Mouse (Mus musculus) intestine, embryonic 14.5 days (tissue): ENCODE measurements around the gene Vps37b. TPM values are rescaled to one million over a fixed set of nuclear protein-coding genes. Genes with fewer than 3 reads are reported as not detected.

Source experiments
- ATAC-seq: fragments of 200-750 bp; cut with Nextera tagmentation; replicated peaks from 2 replicates; pipeline ENCODE4 v1.8.0; 2017; ENCODE audit warnings: low read depth, moderate number of reproducible peaks, moderate TSS enrichment, moderate library complexity; ENCODE audit not compliant: low FRiP score, low TSS enrichment
- DNase-seq: peaks from one replicate; pipeline ENCODE4 v3.0.0-alpha.2; 2018; ENCODE audit warnings: low spot score
- H3K27ac ChIP-seq: fragments of 300-500 bp; sonication (generic); 2 replicates; pipeline ENCODE4 v1.5.1; 2014; ENCODE audit warnings: low read depth, mild to moderate bottlenecking, control low read depth
- H3K27me3 ChIP-seq: fragments of 300-500 bp; sonication (generic); replicated peaks from 2 replicates; pipeline ENCODE4 v1.6.1; 2014; ENCODE audit warnings: low read length, control low read depth; ENCODE audit not compliant: control insufficient read depth, insufficient read depth
- H3K36me3 ChIP-seq: fragments of 300-500 bp; sonication (generic); 2 replicates; pipeline ENCODE4 v1.6.1; 2014; ENCODE audit warnings: low read length, control low read depth; ENCODE audit not compliant: control insufficient read depth, insufficient read depth
- H3K4me1 ChIP-seq: fragments of 300-500 bp; sonication (generic); replicated peaks from 2 replicates; pipeline ENCODE4 v1.6.1; 2014; ENCODE audit warnings: low read length, control low read depth, mixed read lengths; ENCODE audit not compliant: control insufficient read depth, insufficient read depth
- H3K4me2 ChIP-seq: fragments of 300-500 bp; sonication (generic); 2 replicates; pipeline ENCODE4 v1.6.1; 2014; ENCODE audit warnings: low read length
- H3K4me3 ChIP-seq: fragments of 300-500 bp; sonication (generic); 2 replicates; pipeline ENCODE4 v1.5.1; 2014; ENCODE audit warnings: low read depth, low read length, control low read depth, mixed read lengths
- H3K9ac ChIP-seq: fragments of 300-500 bp; sonication (generic); 2 replicates; pipeline ENCODE4 v1.6.1; 2014; ENCODE audit warnings: mild to moderate bottlenecking, low read length
- H3K9me3 ChIP-seq: fragments of 300-500 bp; sonication (generic); 2 replicates; pipeline ENCODE4 v1.6.1; 2016; ENCODE audit warnings: low read length, control low read depth; ENCODE audit not compliant: control insufficient read depth
- WGBS: fragments of 180-500 bp; shearing (Covaris S2); extraction: QIAGEN DNeasy Blood & Tissue Kit; methylation state at CpG from one replicate; pipeline ENCODE4 v1.1.7; 2014; 5-methylcytosine and 5-hydroxymethylcytosine counted together
- polyA plus RNA-seq: library from polyadenylated mRNA; unstranded; fragments of >200 nt; fragmentation: Nextera tagmentation; extraction: Ambion mirVana; gene quantifications from 2 replicates; pipeline ENCODE4 v1.2.1, GENCODE M21; 2014

Vps37b gene
- polyA plus RNA-seq, 1 experiment from 2014 or later: 27.7 TPM

DNA sequence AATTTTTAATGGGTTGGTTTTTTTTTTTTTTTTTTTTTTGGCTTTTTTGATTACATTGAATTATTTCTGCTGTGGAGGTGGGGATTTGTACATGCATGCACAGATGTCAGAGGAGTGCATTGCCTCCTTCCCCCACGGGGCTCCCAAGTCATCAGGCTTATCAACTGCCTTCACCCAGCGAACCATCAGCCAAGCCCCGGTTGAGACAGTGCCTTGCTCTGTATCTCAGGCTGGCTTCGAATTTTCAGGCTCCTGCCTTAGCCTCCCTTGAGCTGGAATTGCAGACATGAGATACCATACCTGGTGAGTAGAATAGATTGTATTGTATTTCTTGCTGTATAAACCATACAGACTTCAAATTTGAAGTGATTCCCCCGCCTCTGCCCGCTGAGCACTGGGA lies 7.5 kb upstream of the Vps37b start:
- H3K36me3 ChIP-seq: no peaks in the 10 kb centered on the region
- H3K27ac ChIP-seq: no peak overlapping the region
- no peaks in the 10 kb centered on the region for H3K27me3 ChIP-seq
- H3K4me1 ChIP-seq: 0 out of 2 replicates have a peak, but pooled peaks cover 2% of the 10 kb centered on the region
- H3K4me2 ChIP-seq: no peak overlapping the region
- H3K4me3 ChIP-seq: no peak overlapping the region
- H3K9ac ChIP-seq: no peak overlapping the region
- 89% methylated on average over 6 of the region's 6 CpGs for WGBS
- DNase-seq (no peak), ATAC-seq (no peak)
- no peaks in the 10 kb centered on the region for H3K9me3 ChIP-seq

GRCm38 (mm10) chr5:124036836-124037235 lies 4.8 kb upstream of the Vps37b start:
- Histone ChIP-seq H3K27me3 (no peaks in the 10 kb centered on the region), H3K4me2 (no peak overlapping the region), H3K4me3 (no peak overlapping the region), H3K9ac (no peak overlapping the region), H3K36me3 (no peaks in the 10 kb centered on the region), H3K4me1 (no peaks in the 10 kb centered on the region), H3K27ac (no peak overlapping the region), H3K9me3 (no peaks in the 10 kb centered on the region)
- no peak for ATAC-seq
- DNase-seq: no peak
- WGBS: 72% methylated on average over 5 of the region's 5 CpGs

DNA sequence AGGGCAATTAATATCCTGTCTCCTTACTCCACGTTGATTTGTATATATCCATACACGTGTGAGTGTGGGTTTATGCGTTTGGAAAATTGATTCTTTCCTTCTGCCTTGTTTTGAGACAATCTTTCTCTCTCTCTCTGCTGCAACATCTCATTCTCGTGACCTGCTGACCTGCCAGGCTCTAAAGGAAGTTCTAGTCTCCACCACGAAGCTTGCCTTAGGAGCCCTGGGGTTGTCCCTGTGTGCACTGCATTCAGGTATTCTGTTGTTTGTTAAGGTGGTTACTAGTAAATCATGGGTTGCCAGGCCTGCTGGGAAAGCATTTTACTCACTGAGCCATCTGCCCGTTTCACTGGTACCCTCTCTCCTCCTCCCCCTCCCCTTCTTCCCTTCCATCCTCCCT lies 4.3 kb upstream of the Vps37b start:
- DNase-seq (no peak), ATAC-seq (no peak)
- H3K27ac ChIP-seq: no peak overlapping the region
- H3K27me3 ChIP-seq: no peaks in the 10 kb centered on the region
- no peaks in the 10 kb centered on the region for H3K9me3 ChIP-seq
- H3K4me3 ChIP-seq: no peak overlapping the region
- 22% methylated on average over 6 of the region's 6 CpGs for WGBS
- no peak overlapping the region for H3K4me2 ChIP-seq
- no peaks in the 10 kb centered on the region for H3K4me1 ChIP-seq
- H3K36me3 ChIP-seq: no peaks in the 10 kb centered on the region
- H3K9ac ChIP-seq: no peak overlapping the region

- WGBS: 77% methylated on average over 8 of the region's 8 CpGs
- no peak overlapping the region for H3K4me3 ChIP-seq
- no peaks in the 10 kb centered on the region for H3K9me3 ChIP-seq
- H3K27me3 ChIP-seq: no peaks in the 10 kb centered on the region
- H3K4me2 ChIP-seq: no peak overlapping the region
- 0 out of 2 replicates have a peak, but pooled peaks cover 3% of the 10 kb centered on the region for H3K4me1 ChIP-seq
- no peak overlapping the region for H3K27ac ChIP-seq
- ATAC-seq (no peak), DNase-seq (no peak)
- H3K36me3 ChIP-seq: no peaks in the 10 kb centered on the region
- no peak overlapping the region for H3K9ac ChIP-seq
These were observed 3.7 kb upstream of the Vps37b start for GRCm38 (mm10) chr5:124035806-124036205.

DNA sequence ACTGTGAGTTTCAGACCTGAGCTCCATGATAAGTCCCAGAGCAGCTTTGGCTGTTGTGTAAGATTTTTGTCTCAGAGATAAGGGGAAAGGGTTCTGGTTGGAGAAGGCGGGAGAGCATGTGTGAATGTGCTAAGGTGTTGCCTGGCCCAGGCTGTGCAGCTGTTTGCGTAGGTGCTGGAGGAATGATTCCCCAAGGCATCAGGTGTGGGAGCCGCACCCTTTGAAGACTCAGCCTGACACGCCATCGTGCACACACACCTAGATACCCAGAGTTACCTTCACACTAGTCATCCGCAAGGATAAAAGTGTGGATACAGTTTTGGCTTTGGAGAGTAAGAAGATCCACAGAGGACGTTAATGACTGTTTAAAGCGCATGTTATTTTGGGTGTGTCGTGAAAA lies 3.3 kb upstream of the Vps37b start:
- ATAC-seq: no peak
- Histone ChIP-seq H3K4me2 (no peak overlapping the region), H3K4me1 (peaks cover 4% of the 10 kb centered on the region; the same call in 1 of the 2 replicates), H3K9me3 (no peaks in the 10 kb centered on the region), H3K36me3 (no peaks in the 10 kb centered on the region), H3K27me3 (no peaks in the 10 kb centered on the region), H3K27ac (no peak overlapping the region), H3K9ac (no peak overlapping the region), H3K4me3 (no peak overlapping the region)
- 80% methylated on average over 9 of the region's 9 CpGs for WGBS
- no peak for DNase-seq

GRCm38 (mm10) chr5:124034471-124034870 lies 2.4 kb upstream of the Vps37b start:
- Histone ChIP-seq H3K4me1 (peaks cover 10% of the 10 kb centered on the region; the same call in 1 of the 2 replicates), H3K27ac (no peak overlapping the region), H3K4me2 (no peak overlapping the region), H3K4me3 (no peak overlapping the region), H3K27me3 (no peaks in the 10 kb centered on the region), H3K9me3 (no peaks in the 10 kb centered on the region), H3K36me3 (no peaks in the 10 kb centered on the region), H3K9ac (no peak overlapping the region)
- ATAC-seq (no peak), DNase-seq (no peak)
- 79% methylated on average over 11 of the region's 11 CpGs for WGBS

- WGBS: 1% methylated on average over 25 of the region's 26 CpGs
- H3K36me3 ChIP-seq: no peaks in the 10 kb centered on the region
- ATAC-seq (no peak), DNase-seq (peak; percentile 69)
- H3K4me1 ChIP-seq: peaks cover 29% of the 10 kb centered on the region
- peak overlapping the region; percentile 90 for H3K4me2 ChIP-seq
- H3K27me3 ChIP-seq: no peaks in the 10 kb centered on the region
- H3K9ac ChIP-seq: peak overlapping the region; percentile 95
- peak overlapping the region; percentile 85 for H3K27ac ChIP-seq
- H3K9me3 ChIP-seq: no peaks in the 10 kb centered on the region
- peak overlapping the region; percentile 87 for H3K4me3 ChIP-seq
These were observed 758 bp downstream of the Vps37b start for GRCm38 (mm10) chr5:124031068-124031955.

DNA sequence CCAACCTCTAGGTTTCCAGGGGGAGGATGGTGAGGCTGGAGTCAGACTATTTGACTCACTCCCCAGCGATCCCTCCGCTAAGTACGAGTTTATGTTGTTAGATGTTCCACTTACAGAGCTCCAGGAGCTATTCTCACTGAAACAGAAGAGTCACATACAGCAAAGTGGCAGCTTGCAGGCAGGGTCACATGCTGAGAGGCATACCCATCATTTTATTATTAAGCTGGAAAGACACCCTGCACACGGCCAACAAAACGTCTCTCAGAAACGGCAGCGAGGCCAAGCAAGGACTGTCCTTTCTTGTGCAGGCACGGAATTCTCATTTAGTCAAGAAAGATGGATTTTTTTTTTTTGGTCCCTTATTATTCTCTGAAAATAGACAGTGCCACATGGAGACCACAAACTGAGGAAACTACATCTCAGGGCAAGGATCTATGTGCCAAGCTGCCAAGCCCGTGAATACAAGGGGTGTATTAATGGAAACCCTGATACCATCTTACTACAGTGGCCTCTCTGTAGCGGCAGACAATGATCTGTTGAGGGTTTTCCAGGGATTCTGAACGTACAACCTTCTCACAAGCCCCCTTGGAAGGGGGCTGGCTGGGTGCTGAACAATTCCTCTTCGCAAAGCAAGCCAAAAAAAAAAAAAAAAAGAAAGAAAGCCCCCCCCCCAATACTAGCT lies 1.5 kb downstream of the Vps37b start:
- DNase-seq (no peak), ATAC-seq (no peak)
- Histone ChIP-seq H3K4me2 (peak overlapping the region; percentile 90), H3K4me3 (peak overlapping the region; percentile 87), H3K27me3 (no peaks in the 10 kb centered on the region), H3K9me3 (no peaks in the 10 kb centered on the region), H3K36me3 (no peaks in the 10 kb centered on the region), H3K27ac (0 out of 2 replicates have a peak overlapping the region, but pooled peaks have one; percentile 85), H3K4me1 (peaks cover 30% of the 10 kb centered on the region), H3K9ac (peak overlapping the region; percentile 95)
- 50% methylated on average over 12 of the region's 12 CpGs for WGBS
